Mouse (Mus musculus): ENCODE results near the gene Slc15a2.

Slc15a2 gene

DNA sequence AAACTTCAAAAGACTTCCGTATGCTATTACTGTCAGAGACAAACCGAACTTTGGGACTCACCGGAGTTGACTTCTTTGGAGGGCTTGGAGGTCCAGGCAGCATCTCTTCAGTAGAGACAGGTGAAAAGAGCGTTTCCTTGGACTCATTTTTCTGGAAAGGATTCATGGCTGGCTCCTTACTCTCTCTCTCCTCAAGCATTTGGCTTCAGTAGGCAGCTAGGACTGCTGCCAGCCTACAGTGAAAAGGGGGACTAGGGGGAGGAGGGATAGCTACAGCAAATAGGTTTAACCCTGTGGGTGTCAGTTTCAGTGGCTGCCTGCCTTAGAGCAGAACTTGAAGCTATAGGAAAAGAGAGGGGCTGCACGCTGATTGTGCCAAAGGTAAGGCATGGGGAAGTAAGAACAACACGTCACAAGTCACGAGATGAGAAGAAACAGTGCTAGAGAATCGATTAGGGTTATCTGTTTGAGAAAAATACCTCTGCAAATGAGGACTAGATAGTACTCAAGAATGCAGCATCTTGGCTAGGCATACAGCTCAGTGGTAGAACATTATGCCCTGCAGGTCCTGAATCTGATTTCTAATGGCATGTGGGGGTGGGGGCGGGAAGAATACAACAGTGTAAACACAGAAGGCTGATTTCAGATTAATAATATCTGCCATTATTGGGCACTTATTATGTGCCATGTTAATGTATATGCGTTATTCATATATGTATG, at the start of gene Slc15a2:
Slc15a2 (minus strand) TSS at position 369 of the 720 bp plus-strand sequence.
- DNase-seq (ENCODE audit: extremely low read depth, insufficient read length, low spot score): no peak

DNA sequence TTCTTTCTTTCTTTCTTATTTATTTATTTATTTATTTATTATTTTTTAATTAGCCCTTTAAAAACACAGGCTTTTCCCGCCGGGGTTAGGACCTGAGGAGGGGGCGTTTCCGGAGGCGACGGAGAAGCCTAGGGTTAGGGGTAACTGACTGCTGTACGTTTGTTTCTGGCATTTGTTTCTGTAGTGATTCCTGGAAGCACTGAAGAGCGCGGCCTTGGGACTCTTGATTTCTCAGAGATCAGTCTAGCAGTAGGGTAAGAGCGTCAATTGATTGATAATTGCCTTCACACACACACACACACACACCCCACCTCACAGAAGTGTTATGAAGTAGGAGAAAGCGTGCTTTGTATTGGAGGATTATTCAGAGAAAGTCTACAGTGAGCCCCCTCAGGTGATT, 44.1 kb upstream of the Slc15a2 start:
- DNase-seq (ENCODE audit: extremely low read depth, insufficient read length, low spot score): no peak

DNA sequence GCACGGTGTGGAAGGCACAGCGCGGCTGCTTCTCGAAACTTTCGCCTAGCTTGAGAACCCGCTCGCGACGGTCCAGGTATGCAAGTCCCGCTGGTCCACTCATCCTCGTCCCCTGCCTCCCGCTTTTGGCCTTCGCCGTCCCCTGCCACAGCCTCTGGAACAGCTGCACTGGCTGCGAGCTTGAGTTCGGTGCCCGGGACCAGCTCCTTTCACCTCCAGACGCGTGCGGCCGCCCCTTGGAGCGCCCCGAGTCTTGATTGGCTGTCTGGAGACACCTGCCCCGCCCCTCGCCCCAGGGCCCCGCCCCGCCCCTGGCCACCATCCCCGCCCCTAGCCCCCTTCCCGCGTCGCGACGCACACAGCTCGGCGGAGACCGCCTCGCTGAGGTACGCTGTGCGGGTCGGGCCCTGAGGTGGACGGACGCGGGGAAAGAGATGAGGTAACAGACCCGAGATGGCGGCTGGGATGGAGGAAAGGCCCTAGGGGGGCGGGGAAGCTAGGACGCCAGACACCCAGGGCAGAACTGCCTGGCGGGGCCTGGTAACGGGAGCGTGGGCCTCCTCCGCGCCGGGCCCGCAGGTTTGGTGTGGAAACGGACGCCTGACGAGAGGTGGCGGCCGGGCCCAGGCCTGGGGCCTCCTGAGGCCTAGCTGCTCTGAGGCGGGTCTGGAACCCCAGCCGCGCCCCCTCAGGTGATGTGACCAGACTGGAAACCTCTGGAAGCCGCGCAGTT, 43.5 kb upstream of the Slc15a2 start, which contains the start of gene Iqcb1:
Iqcb1 (plus strand) TSS at position 332 of the 733 bp plus-strand sequence.
- peak; percentile 81 for DNase-seq (ENCODE audit: extremely low read depth, insufficient read length, low spot score)

DNA sequence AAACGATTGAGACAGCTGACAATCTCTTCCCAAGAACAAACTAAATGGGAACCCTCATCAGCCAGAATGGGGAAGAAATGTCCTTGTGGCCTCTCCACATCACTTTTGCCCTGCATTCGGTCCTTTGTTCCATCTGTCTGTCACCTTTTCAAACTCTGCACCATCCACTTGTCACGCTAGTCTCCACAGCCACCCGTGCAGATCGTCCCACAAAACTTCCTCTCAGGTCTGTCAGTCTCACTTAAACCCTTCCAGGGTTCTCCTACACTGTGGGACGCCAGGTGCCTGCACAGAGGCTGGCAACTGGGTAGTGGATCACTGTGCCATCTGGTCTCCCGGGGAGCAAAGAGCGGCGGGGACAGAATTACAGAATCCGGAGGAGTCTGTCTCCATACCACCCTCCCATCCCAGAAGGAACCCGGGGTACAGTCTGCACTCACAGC, 42.9 kb upstream of the Slc15a2 start:
- DNase-seq (ENCODE audit: extremely low read depth, insufficient read length, low spot score): no peak

DNA sequence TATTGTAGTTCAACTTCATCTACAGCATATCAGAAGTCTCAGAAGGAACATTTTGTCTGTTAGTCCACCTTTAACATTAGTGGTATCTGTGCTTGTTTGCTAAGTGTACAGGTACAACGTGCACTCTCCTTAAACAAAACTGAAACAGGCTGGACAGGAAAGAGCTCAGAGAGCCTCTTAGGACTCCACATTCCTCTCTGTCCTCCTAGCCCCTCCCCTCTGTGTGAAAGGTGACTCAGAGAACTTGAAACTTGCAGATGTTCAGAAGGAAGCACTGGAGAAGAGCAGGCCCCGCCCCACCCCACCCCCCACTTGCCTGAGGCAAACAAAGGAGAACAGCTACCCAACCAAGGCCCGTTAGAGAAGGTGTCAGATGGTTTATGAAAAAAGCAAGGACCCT, 36.7 kb upstream of the Slc15a2 start:
- DNase-seq (ENCODE audit: extremely low read depth, insufficient read length, low spot score): peak; percentile 64

DNA sequence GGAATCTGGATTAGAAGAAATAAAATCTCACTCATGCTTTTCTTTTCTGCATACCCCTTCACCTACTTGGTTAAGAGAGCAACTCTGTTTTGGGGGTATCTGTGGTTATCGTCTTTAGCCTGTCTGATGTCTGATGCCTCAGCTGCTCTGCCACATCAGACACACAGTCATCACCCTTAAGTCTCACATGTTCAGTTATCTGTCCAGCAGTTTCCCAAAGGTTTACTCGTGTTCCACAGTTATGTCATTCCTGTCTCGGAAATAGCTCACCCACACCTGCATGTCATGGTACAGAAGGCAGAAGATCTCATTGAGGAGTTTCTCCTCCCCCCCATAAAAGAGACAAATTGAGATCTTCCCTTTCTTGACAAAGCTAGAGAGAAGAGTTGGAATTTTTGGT, 36.0 kb upstream of the Slc15a2 start:
- DNase-seq (ENCODE audit: extremely low read depth, insufficient read length, low spot score): no peak

DNA sequence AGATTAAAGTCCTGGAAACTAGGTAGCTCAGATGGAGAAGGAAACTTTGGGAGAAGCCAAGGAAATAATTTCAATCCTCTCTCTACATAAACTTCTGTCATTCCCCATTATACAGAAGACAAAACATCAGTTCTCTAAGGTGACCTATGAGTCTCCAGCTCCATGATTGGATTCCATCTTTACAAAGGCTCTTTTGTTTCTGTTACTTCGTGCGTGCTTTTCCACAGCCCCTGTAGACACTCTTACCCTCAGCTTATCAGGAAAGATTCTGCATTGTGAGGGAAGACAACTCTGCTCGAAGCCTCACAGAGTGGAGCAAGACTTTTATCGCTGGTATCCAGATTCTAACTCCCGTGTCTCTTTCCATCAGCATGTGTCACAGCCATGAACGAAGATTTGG, 35.3 kb upstream of the Slc15a2 start:
- no peak for DNase-seq (ENCODE audit: extremely low read depth, insufficient read length, low spot score)

DNA sequence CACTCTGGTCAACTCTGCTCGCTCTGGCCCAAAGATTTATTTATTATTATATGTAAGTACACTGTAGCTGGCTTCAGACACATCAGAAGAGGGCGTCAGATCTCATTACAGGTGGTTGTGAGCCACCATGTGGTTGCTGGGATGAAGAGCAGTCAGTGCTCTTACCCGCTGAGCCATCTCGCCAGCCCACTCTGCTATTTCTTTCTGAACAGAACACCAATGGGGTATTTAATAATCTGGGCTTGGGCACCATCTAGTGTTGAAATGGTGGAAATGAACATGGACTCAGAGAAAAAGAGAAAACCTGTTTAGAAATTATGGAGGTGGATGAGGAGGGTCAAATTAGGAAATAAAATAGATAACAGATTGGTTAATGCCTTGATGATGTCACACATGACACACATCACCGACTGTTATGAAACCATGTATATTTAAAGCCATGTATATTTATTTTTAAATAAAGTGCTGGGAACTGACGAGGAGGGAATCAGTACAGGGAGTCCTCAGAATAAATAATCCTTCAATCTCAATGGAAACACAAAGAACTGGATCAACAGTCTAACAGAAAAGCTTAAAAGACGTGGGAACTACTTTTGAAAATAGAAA, 32.7 kb upstream of the Slc15a2 start:
- DNase-seq (ENCODE audit: extremely low read depth, insufficient read length, low spot score): peak; percentile 60

DNA sequence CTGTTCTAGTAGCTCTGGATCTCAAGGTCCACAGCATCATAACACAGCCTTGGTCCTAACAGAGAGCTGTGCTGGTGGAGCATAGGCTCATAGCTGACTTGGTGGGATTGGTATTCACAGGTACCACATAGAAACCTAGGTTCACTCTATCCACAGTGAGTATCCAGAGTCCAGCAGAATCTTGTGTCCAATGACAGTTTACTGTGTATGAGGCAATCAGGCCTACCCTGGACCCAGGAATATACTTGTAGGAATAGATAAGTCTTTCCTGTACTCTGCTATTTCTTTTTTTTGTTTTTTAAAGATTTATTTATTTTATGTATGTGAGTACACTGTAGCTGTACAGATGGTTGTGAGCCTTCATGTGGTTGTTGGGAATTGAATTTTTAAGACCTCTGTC, 32.2 kb upstream of the Slc15a2 start:
- DNase-seq (ENCODE audit: extremely low read depth, insufficient read length, low spot score): no peak

DNA sequence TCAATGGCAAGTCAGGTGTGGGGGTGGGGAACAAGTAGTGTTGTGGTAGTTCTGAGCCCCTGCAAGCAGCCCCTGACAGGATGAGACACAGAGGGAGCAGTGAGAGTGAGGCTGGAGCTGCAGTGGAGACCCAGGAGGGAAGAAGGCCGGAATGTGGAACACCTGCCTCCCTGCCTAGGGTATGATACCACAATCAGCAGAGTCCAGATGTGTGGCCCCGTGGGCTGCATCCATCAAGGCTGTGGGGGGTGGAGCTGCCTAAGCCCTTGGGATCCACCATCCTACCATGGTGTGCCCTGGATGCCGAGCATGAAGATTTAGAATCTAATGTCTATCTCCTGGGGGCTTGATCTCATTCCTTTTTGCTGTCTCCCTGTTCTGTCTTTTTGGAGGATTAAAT, 28.9 kb upstream of the Slc15a2 start:
- no peak for DNase-seq (ENCODE audit: extremely low read depth, insufficient read length, low spot score)

DNA sequence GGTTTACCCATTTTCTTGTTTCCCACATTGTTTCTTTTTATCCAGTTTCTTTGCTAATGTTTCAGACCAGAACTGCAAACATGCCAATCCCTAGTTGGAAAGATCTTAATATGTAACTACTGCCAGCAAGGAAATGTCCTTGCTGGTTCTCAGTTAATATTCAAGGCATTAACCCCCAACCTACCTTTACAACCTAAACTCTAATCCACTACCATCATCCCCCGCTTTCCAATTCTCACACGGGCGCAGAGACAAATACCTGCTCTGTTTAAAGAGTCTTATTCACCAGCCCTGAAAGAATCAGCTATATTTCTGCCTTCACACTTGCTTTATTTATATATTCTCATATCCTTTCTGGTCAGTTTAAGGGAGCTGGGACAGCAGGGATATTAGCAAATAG, 23.9 kb upstream of the Slc15a2 start:
- no peak for DNase-seq (ENCODE audit: extremely low read depth, insufficient read length, low spot score)

DNA sequence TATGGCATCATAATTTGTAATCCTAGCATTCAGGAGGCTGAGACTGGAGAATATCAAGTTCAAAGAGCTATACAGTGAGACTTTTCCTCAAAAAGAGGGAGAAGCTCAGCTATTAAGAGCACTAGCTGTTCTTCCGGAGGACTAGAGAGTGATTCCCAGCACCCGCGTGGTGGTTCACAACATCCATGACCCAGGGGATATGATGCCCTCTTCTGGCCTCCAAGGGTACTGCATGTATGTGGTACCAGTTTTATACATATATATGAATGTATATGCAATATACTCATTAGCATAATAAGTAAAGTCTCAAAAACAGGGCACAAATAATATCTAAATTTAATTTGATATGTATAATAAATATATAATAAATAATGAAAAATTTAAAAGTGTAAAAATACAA, 17.6 kb upstream of the Slc15a2 start:
- no peak for DNase-seq (ENCODE audit: extremely low read depth, insufficient read length, low spot score)

DNA sequence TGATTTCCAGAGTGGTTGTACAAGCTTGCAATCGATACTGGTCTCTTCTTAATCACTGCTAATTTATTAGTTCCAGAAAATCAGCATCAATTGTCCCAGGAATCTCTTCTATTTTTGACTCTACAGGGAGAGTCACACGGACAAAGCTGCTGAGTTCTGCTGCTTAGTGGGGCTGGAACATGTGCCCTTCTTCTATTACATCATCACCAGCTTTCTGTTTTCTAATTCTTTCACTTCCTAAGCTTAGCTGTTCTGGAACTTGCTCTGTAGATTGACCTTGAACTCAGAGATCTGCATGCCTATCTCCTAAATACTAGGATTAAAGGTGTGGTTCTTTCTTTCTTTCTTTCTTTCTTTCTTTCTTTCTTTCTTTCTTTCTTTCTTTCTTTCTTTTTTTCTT, 13.6 kb upstream of the Slc15a2 start:
- no peak for DNase-seq (ENCODE audit: extremely low read depth, insufficient read length, low spot score)

DNA sequence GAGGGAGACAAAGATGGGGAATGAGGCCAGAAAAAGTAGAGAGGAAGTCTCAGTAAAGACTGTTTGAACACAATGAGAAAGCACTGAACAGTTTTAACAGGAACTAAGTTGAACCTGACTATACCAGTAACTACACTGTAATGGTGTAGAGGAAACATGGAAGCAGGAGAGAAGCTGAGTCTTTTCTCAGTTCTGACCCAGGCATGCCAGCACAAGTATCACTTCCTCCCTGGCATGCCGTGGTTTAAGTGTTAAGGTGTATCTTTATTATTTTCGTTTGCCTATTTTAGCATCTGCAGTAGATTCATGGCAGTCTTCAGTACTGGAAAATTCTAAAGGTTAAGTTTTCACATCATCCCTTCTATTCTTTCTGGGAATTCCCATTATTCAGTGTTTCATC, 10.2 kb upstream of the Slc15a2 start:
- no peak for DNase-seq (ENCODE audit: extremely low read depth, insufficient read length, low spot score)

DNA sequence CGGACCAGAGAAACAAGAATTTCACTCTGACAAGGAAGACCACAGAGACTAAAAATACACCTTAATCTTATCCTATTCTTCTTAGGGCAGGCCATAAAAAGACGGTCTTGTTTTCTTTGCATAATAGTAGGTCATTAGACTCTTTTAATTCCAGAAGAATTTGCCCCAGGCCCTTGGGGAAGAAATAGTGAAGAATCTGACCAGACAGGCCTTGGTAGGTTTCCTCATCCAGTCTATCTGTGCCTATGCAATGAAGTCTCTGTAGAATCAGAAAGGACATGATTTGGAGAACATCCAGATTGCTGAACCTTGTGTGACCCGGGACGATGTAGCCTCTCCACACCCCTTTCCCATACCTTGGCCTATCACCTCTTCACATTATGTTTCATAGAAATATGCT, 5.4 kb upstream of the Slc15a2 start:
- no peak for DNase-seq (ENCODE audit: extremely low read depth, insufficient read length, low spot score)

DNA sequence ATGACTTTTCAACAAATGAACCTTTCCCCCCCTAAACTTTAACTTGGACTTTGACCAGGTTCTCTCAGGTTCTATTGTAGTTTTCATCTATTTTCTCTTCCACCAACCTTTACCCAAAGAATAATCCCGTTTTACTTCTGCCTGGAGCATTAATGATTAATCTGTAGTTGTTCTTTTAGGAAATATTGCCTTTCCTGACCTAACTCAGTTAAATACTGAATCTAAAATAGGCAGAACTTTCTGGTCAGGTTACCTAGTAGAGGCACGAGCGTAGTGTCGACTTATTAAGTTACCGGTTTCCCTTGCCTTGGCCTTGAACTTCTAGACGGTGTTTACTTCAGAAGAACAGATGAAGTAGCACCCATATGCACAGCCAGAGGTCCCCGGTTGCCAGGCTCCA, 1.7 kb upstream of the Slc15a2 start:
- DNase-seq (ENCODE audit: extremely low read depth, insufficient read length, low spot score): no peak

DNA sequence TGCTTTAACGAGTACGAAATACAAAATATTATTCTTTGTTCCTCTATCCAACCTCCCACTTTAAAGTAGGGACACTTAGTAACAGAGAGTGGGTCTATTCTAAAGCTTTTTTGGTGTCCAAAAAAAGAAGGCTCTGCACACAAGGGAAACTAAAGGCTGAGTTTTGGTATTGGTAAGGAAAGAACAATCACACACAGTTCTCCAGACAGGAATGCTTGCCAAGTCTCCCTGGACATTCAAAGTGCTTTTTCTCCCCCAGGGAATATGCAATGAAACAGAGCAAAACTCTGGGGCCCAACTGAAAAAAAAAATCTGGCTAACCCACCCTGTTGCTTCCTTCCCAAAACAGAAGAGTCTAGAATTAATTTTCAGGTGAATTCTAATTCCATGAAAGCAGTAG, 616 bp downstream of the Slc15a2 start:
- DNase-seq (ENCODE audit: extremely low read depth, insufficient read length, low spot score): no peak

DNA sequence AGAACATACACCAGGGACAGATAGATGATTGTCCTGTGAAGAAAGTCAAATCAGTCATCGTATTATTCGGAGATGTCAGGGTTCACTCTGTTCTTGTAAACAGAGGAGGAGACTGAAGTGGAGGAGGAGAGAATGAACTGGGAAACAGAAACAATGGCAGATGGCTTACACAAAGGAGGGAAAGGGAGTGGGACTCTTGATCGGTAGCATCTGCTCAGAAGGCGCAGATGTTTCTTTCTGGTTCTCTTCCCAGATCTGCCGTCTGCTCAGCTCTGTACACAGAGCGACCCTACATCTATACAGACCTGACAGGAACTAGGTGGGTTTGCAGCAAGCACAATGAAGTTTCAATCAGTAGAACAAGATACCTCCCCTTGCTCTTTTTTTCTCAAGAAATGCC, 9.1 kb downstream of the Slc15a2 start:
- no peak for DNase-seq (ENCODE audit: extremely low read depth, insufficient read length, low spot score)

DNA sequence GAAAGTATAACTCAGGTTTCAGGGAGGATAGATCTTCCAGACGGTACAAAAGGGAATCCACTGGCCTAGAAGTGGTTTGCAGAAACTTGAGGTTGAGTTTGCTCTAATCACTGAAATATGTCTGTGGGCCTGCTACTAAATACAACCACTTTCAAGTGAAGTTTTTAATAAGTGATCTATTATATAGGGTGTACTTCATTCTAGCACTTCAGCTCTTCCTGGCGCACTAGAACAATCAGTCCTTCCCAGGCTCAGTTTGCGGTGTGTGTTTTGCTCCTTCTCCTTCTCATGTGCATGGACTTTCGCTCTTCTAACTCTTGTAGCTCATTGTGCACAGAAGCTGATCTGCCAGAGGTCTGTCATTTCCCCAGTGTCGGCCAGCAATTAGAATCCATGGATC, 11.8 kb downstream of the Slc15a2 start:
- DNase-seq (ENCODE audit: extremely low read depth, insufficient read length, low spot score): no peak

DNA sequence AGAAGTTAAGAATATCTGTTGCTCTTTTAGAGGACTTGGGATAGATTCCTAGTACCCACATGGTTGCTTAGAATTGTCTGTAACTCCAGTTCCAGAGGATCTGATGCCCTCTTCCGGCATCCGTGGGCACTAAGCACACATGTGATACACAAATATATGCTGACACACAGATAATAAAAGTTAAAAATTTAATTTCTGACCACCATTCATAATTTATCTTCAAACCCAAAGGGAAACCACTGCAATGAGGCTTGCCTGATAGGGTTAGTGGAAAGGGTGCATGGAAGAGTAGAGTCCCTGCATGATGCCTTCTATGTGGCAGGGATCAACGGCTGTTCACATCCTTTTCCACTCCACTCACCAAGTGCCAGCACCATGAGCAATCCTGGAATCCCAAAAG, 13.1 kb downstream of the Slc15a2 start:
- no peak for DNase-seq (ENCODE audit: extremely low read depth, insufficient read length, low spot score)

DNA sequence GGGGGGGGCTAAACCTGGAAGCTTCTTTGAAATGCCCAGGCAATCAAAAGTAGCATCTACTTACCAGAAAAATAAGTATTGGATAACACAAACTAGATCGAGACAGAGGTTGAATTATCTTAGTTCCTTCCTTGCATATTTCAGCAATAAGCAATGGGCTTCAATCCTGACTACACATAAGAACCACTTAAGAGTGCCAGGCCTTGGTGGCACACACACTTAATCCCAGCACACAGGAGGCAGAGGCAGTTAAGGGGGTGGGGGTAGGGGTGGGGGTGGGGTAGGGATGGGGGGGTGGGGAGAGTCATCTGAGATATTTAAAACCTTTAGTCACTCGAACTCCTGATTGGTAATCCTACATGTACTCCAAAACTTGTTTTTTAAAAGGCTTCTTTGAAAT, 13.5 kb downstream of the Slc15a2 start:
- DNase-seq (ENCODE audit: extremely low read depth, insufficient read length, low spot score): no peak

DNA sequence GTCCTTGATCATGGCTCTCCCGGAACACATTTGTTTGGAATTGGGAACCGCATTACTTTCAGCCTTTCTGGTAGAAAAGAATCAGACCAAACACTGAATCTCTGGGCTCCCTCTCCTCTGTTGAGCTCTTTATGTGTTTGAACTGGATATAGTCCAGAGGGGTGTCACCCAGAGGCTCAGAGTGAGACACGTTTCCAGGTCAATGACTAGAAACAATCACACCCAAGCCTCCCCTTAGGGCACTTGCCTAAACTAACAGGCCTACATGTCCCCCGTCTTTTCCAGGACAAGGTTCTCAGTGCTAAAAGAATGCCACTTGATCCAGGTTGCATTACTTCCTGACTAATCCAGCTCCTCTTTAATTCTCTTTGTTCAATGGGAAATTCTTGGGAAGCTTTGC, 13.9 kb downstream of the Slc15a2 start:
- DNase-seq (ENCODE audit: extremely low read depth, insufficient read length, low spot score): no peak

Measured in 3134 (cell line).